Mouse (Mus musculus) midbrain, embryonic 14.5 days (tissue): ENCODE measurements around the gene Taok3. TPM values are rescaled to one million over a fixed set of nuclear protein-coding genes. Genes with fewer than 3 reads are reported as not detected.

Source experiments
- ATAC-seq: fragments of 200-750 bp; cut with Nextera tagmentation; 2 replicates; pipeline ENCODE4 v1.8.0; 2017; ENCODE audit warnings: moderate number of reproducible peaks, moderate library complexity; ENCODE audit not compliant: low FRiP score, low TSS enrichment
- DNase-seq: peaks from one replicate; pipeline ENCODE4 v3.0.0-alpha.2; 2015
- H3K27ac ChIP-seq: fragments of 300-500 bp; sonication (generic); replicated peaks from 2 replicates; pipeline ENCODE4 v1.5.1; 2014; ENCODE audit warnings: mild to moderate bottlenecking, low read depth, low read length, moderate library complexity
- H3K27me3 ChIP-seq: fragments of 300-500 bp; sonication (generic); 2 replicates; pipeline ENCODE4 v1.6.1; 2014; ENCODE audit warnings: low read length, control low read depth, mixed read lengths; ENCODE audit not compliant: control insufficient read depth, insufficient read depth
- H3K36me3 ChIP-seq: fragments of 300-500 bp; sonication (generic); 2 replicates; pipeline ENCODE4 v1.6.1; 2014; ENCODE audit warnings: low read length, control low read depth; ENCODE audit not compliant: control insufficient read depth, insufficient read depth
- H3K4me1 ChIP-seq: fragments of 300-500 bp; sonication (generic); 2 replicates; pipeline ENCODE4 v1.6.1; 2014; ENCODE audit warnings: mild to moderate bottlenecking, antibody characterized with exemption, low read length, control low read depth; ENCODE audit not compliant: control insufficient read depth, insufficient read depth
- H3K4me2 ChIP-seq: fragments of 300-500 bp; sonication (generic); 2 replicates; pipeline ENCODE4 v1.6.1; 2014; ENCODE audit warnings: mild to moderate bottlenecking, low read length, moderate library complexity
- H3K4me3 ChIP-seq: fragments of 300-500 bp; sonication (generic); replicated peaks from 2 replicates; pipeline ENCODE4 v1.5.1; 2014; ENCODE audit warnings: low read depth, low read length
- H3K9ac ChIP-seq: fragments of 300-500 bp; sonication (generic); replicated peaks from 2 replicates; pipeline ENCODE4 v1.6.1; 2014; ENCODE audit warnings: mild to moderate bottlenecking, low read length, moderate library complexity
- H3K9me3 ChIP-seq: fragments of 300-500 bp; sonication (generic); 2 replicates; pipeline ENCODE4 v1.6.1; 2016; ENCODE audit warnings: low read length, control low read depth, mixed read lengths; ENCODE audit not compliant: control insufficient read depth
- WGBS: fragments of 180-500 bp; shearing (Covaris S2); extraction: QIAGEN DNeasy Blood & Tissue Kit; methylation state at CpG from one replicate; pipeline ENCODE4 v1.1.7; 2014; 5-methylcytosine and 5-hydroxymethylcytosine counted together
- polyA plus RNA-seq: library from polyadenylated mRNA; unstranded; fragments of >200 nt; fragmentation: Nextera tagmentation; extraction: Ambion mirVana; gene quantifications from 2 replicates; pipeline ENCODE4 v1.2.1, GENCODE M21; 2014

Taok3 gene
- polyA plus RNA-seq, 1 experiment from 2014 or later = 52.6 TPM

- Histone ChIP-seq H3K4me2 (no peak overlapping the region), H3K4me1 (no peaks in the 10 kb centered on the region), H3K9ac (no peak overlapping the region), H3K4me3 (no peak overlapping the region), H3K27ac (no peak overlapping the region), H3K27me3 (no peaks in the 10 kb centered on the region), H3K36me3 (peaks cover 28% of the 10 kb centered on the region), H3K9me3 (no peaks in the 10 kb centered on the region)
- DNase-seq (no peak), ATAC-seq (no peak)
- WGBS = 98% methylated on average over 6 of the region's 6 CpGs
These were observed 157.9 kb downstream of the Taok3 start for GRCm38 (mm10) chr5:117277784-117278183.

GRCm38 (mm10) chr5:117278809-117279668 lies 159.1 kb downstream of the Taok3 start:
- Histone ChIP-seq H3K4me3 (no peak overlapping the region), H3K36me3 (peaks cover 33% of the 10 kb centered on the region), H3K9me3 (no peaks in the 10 kb centered on the region), H3K27ac (no peak overlapping the region), H3K9ac (no peak overlapping the region), H3K27me3 (no peaks in the 10 kb centered on the region), H3K4me1 (no peaks in the 10 kb centered on the region), H3K4me2 (no peak overlapping the region)
- ATAC-seq (no peak), DNase-seq (no peak)
- WGBS = 95% methylated on average over 15 of the region's 15 CpGs

GRCm38 (mm10) chr5:117279669-117280050 lies 159.7 kb downstream of the Taok3 start:
- WGBS = 84% methylated on average over 4 of the region's 4 CpGs

GRCm38 (mm10) chr5:117281536-117281935 lies 161.6 kb downstream of the Taok3 start:
- ATAC-seq (no peak), DNase-seq (no peak)
- Histone ChIP-seq H3K27ac (no peak overlapping the region), H3K4me1 (peaks cover 10% of the 10 kb centered on the region), H3K4me3 (no peak overlapping the region), H3K9me3 (no peaks in the 10 kb centered on the region), H3K27me3 (no peaks in the 10 kb centered on the region), H3K36me3 (peaks cover 47% of the 10 kb centered on the region), H3K4me2 (no peak overlapping the region), H3K9ac (no peak overlapping the region)
- WGBS = 96% methylated on average over 10 of the region's 10 CpGs

More at GRCm38 (mm10) chr5:117279669-117280050, 159.7 kb downstream of the Taok3 start:
- Histone ChIP-seq H3K4me3 (no peak overlapping the region), H3K9me3 (no peaks in the 10 kb centered on the region), H3K27ac (no peak overlapping the region), H3K27me3 (no peaks in the 10 kb centered on the region), H3K4me1 (no peaks in the 10 kb centered on the region), H3K36me3 (peaks cover 39% of the 10 kb centered on the region), H3K9ac (no peak overlapping the region), H3K4me2 (no peak overlapping the region)
- ATAC-seq = no peak
- no peak for DNase-seq

GRCm38 (mm10) chr5:117282360-117282759 lies 162.4 kb downstream of the Taok3 start:
- no peak for ATAC-seq
- no peak for DNase-seq
- H3K4me2 ChIP-seq = no peak overlapping the region
- no peak overlapping the region for H3K4me3 ChIP-seq
- peaks cover 47% of the 10 kb centered on the region for H3K36me3 ChIP-seq
- no peak overlapping the region for H3K27ac ChIP-seq
- WGBS = 90% methylated on average over 8 of the region's 8 CpGs
- peaks cover 10% of the 10 kb centered on the region for H3K4me1 ChIP-seq
- H3K9ac ChIP-seq = no peak overlapping the region
- H3K27me3 ChIP-seq = no peaks in the 10 kb centered on the region
- no peaks in the 10 kb centered on the region for H3K9me3 ChIP-seq

- Histone ChIP-seq H3K27ac (0 out of 2 replicates have a peak overlapping the region, but pooled peaks have one; percentile 41), H3K4me3 (no peak overlapping the region), H3K9me3 (no peaks in the 10 kb centered on the region), H3K36me3 (peaks cover 47% of the 10 kb centered on the region), H3K27me3 (no peaks in the 10 kb centered on the region), H3K4me1 (peaks cover 16% of the 10 kb centered on the region), H3K9ac (no peak overlapping the region), H3K4me2 (no peak overlapping the region)
- WGBS = 79% methylated on average over 9 of the region's 9 CpGs
- ATAC-seq = no peak
- peak; percentile 51 for DNase-seq
These were observed 164.1 kb downstream of the Taok3 start for GRCm38 (mm10) chr5:117284029-117284428.

GRCm38 (mm10) chr5:117284682-117285081 lies 164.8 kb downstream of the Taok3 start:
- Histone ChIP-seq H3K27ac (no peak overlapping the region), H3K9ac (no peak overlapping the region), H3K27me3 (no peaks in the 10 kb centered on the region), H3K36me3 (peaks cover 46% of the 10 kb centered on the region), H3K9me3 (no peaks in the 10 kb centered on the region), H3K4me3 (no peak overlapping the region), H3K4me1 (peaks cover 16% of the 10 kb centered on the region), H3K4me2 (no peak overlapping the region)
- DNase-seq (no peak), ATAC-seq (no peak)
- WGBS = 64% methylated on average over 7 of the region's 7 CpGs

GRCm38 (mm10) chr5:117285266-117285665 lies 165.3 kb downstream of the Taok3 start:
- no peak for DNase-seq
- H3K27ac ChIP-seq = no peak overlapping the region
- no peak overlapping the region for H3K9ac ChIP-seq
- peaks cover 40% of the 10 kb centered on the region for H3K36me3 ChIP-seq
- no peaks in the 10 kb centered on the region for H3K27me3 ChIP-seq
- H3K4me3 ChIP-seq = no peak overlapping the region
- H3K4me2 ChIP-seq = no peak overlapping the region
- H3K4me1 ChIP-seq = peaks cover 16% of the 10 kb centered on the region
- 86% methylated on average over 4 of the region's 4 CpGs for WGBS
- no peak for ATAC-seq
- H3K9me3 ChIP-seq = no peaks in the 10 kb centered on the region

- Histone ChIP-seq H3K9ac (peak overlapping the region; percentile 84), H3K27ac (no peak overlapping the region), H3K4me2 (peak overlapping the region; percentile 61), H3K27me3 (no peaks in the 10 kb centered on the region), H3K9me3 (no peaks in the 10 kb centered on the region), H3K4me3 (peak overlapping the region; percentile 85), H3K36me3 (peaks cover 33% of the 10 kb centered on the region), H3K4me1 (peaks cover 16% of the 10 kb centered on the region)
- no peak for ATAC-seq
- WGBS = 59% methylated on average over 3 of the region's 3 CpGs
- DNase-seq = no peak
These were observed 166.4 kb downstream of the Taok3 start for GRCm38 (mm10) chr5:117286286-117286685.
